Mouse (Mus musculus): ENCODE data around the gene Plppr3. TPM values are rescaled to one million over a fixed set of nuclear protein-coding genes. Genes with fewer than 3 reads are reported as not detected.
A peak's percentile ranks its signal among the peaks of the same experiment; 100 is the strongest.
"Not testable (repeated sequence)": the region's sequence is repeated elsewhere in the genome, so short reads cannot be mapped to it uniquely, and the experiment has no call there.

Plppr3 gene
- polyA plus RNA-seq, 2 experiments: 3.0 to 7.0 TPM

- no peak overlapping the region for H3K27ac ChIP-seq
- no peaks in the 10 kb centered on the region for H3K27me3 ChIP-seq (ENCODE audit: control insufficient read depth, insufficient read depth, low read length)
- ATAC-seq (ENCODE audit: insufficient read depth) (no peak), DNase-seq (ENCODE audit: low read depth in 3 of 3, low spot score in 3 of 3) (no peak)
- peaks cover 3% of the 10 kb centered on the region; the same call in 1 of the 2 replicates for H3K36me3 ChIP-seq (replicated peaks; ENCODE audit: control insufficient read depth, insufficient read depth, low read depth)
- H3K9me3 ChIP-seq (ENCODE audit: control insufficient read depth, low read length): no peaks in the 10 kb centered on the region
- H3K4me3 ChIP-seq (ENCODE audit: insufficient read depth in 1 of 2, low read depth in 2 of 2, low read length in 2 of 2): no peak overlapping the region
- no peak overlapping the region for H3K9ac ChIP-seq (replicated peaks)
- no peak overlapping the region for H3K4me2 ChIP-seq (ENCODE audit: low read depth)
- WGBS (ENCODE audit: insufficient replicate concordance): 64% methylated on average over 2 of the region's 2 CpGs
- H3K4me1 ChIP-seq (replicated peaks; ENCODE audit: control insufficient read depth in 2 of 2, insufficient read depth in 2 of 2, low read length in 1 of 2): no peaks in the 10 kb centered on the region
- TF ChIP-seq EP300 (IDR thresholded peaks at IDR 0.05; ENCODE audit: low read depth) (no peak), CTCF (IDR thresholded peaks at IDR 0.05; ENCODE audit: low read depth) (peak; percentile 50)
Measured at GRCm38 (mm10) chr10:79900951-79901410, 26.5 kb upstream of the Plppr3 start.

- no peak for TF ChIP-seq EP300 (IDR thresholded peaks at IDR 0.05; ENCODE audit: low read depth)
- TF ChIP-seq CTCF (IDR thresholded peaks at IDR 0.05; ENCODE audit: low read depth): no peak
- H3K4me3 ChIP-seq (ENCODE audit: insufficient read depth in 1 of 2, low read depth in 2 of 2, low read length in 2 of 2): 0 out of 4 replicates have a peak overlapping the region, but pooled peaks of 1 of the 2 experiments have one; percentile 9
- H3K4me2 ChIP-seq (ENCODE audit: low read depth): peak overlapping the region; percentile 28
- no peak overlapping the region; the same call in 1 of the 2 replicates for H3K27ac ChIP-seq
- H3K27me3 ChIP-seq (ENCODE audit: control insufficient read depth, insufficient read depth, low read length): no peaks in the 10 kb centered on the region
- ATAC-seq (ENCODE audit: insufficient read depth): peak; percentile 64
- no peak overlapping the region for H3K9ac ChIP-seq (replicated peaks)
- H3K9me3 ChIP-seq (ENCODE audit: control insufficient read depth, low read length): no peaks in the 10 kb centered on the region
- no peaks in the 10 kb centered on the region for H3K36me3 ChIP-seq (replicated peaks; ENCODE audit: control insufficient read depth, insufficient read depth, low read depth)
- no peak for DNase-seq (ENCODE audit: low read depth in 3 of 3, low spot score in 3 of 3)
- WGBS (ENCODE audit: insufficient replicate concordance): 54% methylated on average over 20 of the region's 20 CpGs
- no peaks in the 10 kb centered on the region for H3K4me1 ChIP-seq (replicated peaks; ENCODE audit: control insufficient read depth in 2 of 2, insufficient read depth in 2 of 2, low read length in 1 of 2)
Measured at GRCm38 (mm10) chr10:79897316-79898245, 23.1 kb upstream of the Plppr3 start.

GRCm38 (mm10) chr10:79896814-79897213 lies 22.4 kb upstream of the Plppr3 start:
- Histone ChIP-seq H3K9me3 (ENCODE audit: control insufficient read depth, low read length) (no peaks in the 10 kb centered on the region), H3K9ac (replicated peaks) (no peak overlapping the region), H3K27me3 (ENCODE audit: control insufficient read depth, insufficient read depth, low read length) (no peaks in the 10 kb centered on the region), H3K4me1 (replicated peaks; ENCODE audit: control insufficient read depth in 2 of 2, insufficient read depth in 2 of 2, low read length in 1 of 2) (no peaks in the 10 kb centered on the region), H3K27ac (no peak overlapping the region), H3K4me3 (ENCODE audit: insufficient read depth in 1 of 2, low read depth in 2 of 2, low read length in 2 of 2) (no peak overlapping the region), H3K36me3 (replicated peaks; ENCODE audit: control insufficient read depth, insufficient read depth, low read depth) (no peaks in the 10 kb centered on the region), H3K4me2 (ENCODE audit: low read depth) (no peak overlapping the region)
- TF ChIP-seq CTCF (IDR thresholded peaks at IDR 0.05; ENCODE audit: low read depth) (no peak), EP300 (IDR thresholded peaks at IDR 0.05; ENCODE audit: low read depth) (no peak)
- 79% methylated on average over 13 of the region's 13 CpGs for whole genome bisulfite sequencing (ENCODE audit: insufficient replicate concordance)
- ATAC-seq (ENCODE audit: insufficient read depth): peak; percentile 7; the same call in 1 of the 2 replicates
- DNase-seq (ENCODE audit: low read depth in 3 of 3, low spot score in 3 of 3): no peak

DNA sequence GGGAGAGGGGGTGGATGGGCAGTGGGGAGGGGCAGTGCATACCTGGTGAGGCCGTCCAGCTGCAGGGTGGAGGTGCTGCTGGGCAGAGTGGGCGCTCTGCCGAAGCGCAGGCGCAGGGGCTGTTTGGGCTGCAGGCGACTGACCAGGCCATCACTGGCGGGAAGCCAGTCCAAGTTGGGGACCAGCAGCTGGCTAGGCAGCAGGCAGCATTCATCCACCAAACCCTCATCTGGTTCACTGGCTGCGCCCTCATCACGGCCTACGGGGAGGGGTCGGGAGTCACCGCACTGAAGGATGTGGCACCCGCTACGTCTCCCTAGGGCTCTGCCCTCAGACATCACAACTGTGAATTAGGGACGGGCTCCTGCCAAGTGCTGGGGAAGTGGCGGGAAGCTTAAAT lies 21.9 kb upstream of the Plppr3 start:
- Histone ChIP-seq H3K4me1 (replicated peaks; ENCODE audit: control insufficient read depth in 2 of 2, insufficient read depth in 2 of 2, low read length in 1 of 2) (no peaks in the 10 kb centered on the region), H3K4me2 (ENCODE audit: low read depth) (no peak overlapping the region), H3K9me3 (ENCODE audit: control insufficient read depth, low read length) (no peaks in the 10 kb centered on the region), H3K9ac (replicated peaks) (no peak overlapping the region), H3K27me3 (ENCODE audit: control insufficient read depth, insufficient read depth, low read length) (no peaks in the 10 kb centered on the region), H3K36me3 (replicated peaks; ENCODE audit: control insufficient read depth, insufficient read depth, low read depth) (no peaks in the 10 kb centered on the region), H3K4me3 (ENCODE audit: insufficient read depth in 1 of 2, low read depth in 2 of 2, low read length in 2 of 2) (no peak overlapping the region), H3K27ac (no peak overlapping the region)
- DNase-seq (ENCODE audit: low read depth in 3 of 3, low spot score in 3 of 3) (no peak), ATAC-seq (ENCODE audit: insufficient read depth) (no peak)
- 86% methylated on average over 16 of the region's 16 CpGs for WGBS (ENCODE audit: insufficient replicate concordance)
- no peak for TF ChIP-seq CTCF (IDR thresholded peaks at IDR 0.05; ENCODE audit: low read depth)
- no peak for TF ChIP-seq EP300 (IDR thresholded peaks at IDR 0.05; ENCODE audit: low read depth)

DNA sequence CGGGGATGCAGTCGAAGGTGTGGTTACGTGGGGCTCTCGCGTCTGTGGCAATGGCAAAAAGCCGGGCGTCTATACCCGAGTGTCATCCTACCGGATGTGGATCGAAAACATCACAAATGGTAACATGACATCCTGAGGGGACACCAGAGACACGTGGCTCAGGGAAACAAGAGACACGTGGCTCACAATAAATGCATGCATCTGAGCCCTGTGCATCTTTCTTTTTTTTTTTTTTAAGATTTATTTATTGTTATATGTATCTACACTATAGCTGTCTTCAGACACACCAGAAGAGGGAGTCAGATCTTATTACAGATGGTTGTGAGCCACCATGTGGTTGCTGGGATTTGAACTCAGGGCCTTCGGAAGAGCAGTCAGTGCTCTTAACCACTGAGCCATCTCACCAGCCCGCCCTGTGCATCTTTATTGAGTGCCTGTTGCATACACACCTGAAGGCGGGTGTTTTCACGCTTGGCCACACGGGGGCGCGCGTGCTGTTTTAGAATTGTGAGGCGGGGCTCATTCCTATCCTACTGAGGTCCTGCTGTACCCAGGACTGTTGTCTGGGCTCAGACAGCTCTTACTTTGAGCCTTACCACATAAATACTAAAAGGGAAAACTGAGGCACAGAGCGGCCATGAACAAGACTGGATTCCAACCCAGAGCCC lies 18.2 kb upstream of the Plppr3 start:
- not testable (repeated sequence) for H3K4me1 ChIP-seq (replicated peaks; ENCODE audit: control insufficient read depth in 2 of 2, insufficient read depth in 2 of 2, low read length in 1 of 2); H3K4me3 ChIP-seq (ENCODE audit: insufficient read depth in 1 of 2, low read depth in 2 of 2, low read length in 2 of 2); H3K27me3 ChIP-seq (ENCODE audit: control insufficient read depth, insufficient read depth, low read length); H3K9ac ChIP-seq (replicated peaks); H3K9me3 ChIP-seq (ENCODE audit: control insufficient read depth, low read length); H3K36me3 ChIP-seq (replicated peaks; ENCODE audit: control insufficient read depth, insufficient read depth, low read depth); H3K4me2 ChIP-seq (ENCODE audit: low read depth); H3K27ac ChIP-seq
- ATAC-seq (ENCODE audit: insufficient read depth) (peak; percentile 31; the same call in 1 of the 2 replicates), DNase-seq (ENCODE audit: low read depth in 3 of 3, low spot score in 3 of 3) (peak in 1 of 3 experiments; percentile 57)
- WGBS (ENCODE audit: insufficient replicate concordance): 39% methylated on average over 22 of the region's 22 CpGs
- peak; percentile 93 for TF ChIP-seq CTCF (IDR thresholded peaks at IDR 0.05; ENCODE audit: low read depth)
